Mouse (Mus musculus) cerebellum, adult 11-12 months (tissue): ENCODE results near the gene Cabp4.
A peak's percentile ranks its signal among the peaks of the same experiment; 100 is the strongest.

ENCODE experiments used
- DNase-seq: peaks from one replicate; pipeline ENCODE4 v3.0.0; 2022

The Cabp4 gene

GRCm38 (mm10) chr19:4164100-4164499 is 20.3 kb upstream of the Cabp4 start:
- DNase-seq, result peak; percentile 50

DNA sequence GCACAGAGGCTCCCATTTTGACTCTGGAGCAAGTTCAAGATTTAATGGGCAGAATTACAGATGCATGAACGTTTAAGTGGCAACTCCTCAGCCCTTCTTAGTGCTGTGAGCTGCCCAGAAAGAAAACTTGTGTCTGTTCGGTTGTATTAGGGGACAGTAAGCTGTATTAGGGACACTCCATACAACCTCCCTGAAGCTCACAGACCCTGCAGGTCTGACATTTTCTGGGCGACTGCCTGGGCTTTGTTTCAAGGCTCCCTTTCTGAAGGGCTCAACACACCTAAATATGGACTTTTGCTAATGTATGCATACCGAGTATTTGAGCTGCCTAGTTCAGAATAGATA is 19.7 kb upstream of the Cabp4 start:
- no peak for DNase-seq

DNA sequence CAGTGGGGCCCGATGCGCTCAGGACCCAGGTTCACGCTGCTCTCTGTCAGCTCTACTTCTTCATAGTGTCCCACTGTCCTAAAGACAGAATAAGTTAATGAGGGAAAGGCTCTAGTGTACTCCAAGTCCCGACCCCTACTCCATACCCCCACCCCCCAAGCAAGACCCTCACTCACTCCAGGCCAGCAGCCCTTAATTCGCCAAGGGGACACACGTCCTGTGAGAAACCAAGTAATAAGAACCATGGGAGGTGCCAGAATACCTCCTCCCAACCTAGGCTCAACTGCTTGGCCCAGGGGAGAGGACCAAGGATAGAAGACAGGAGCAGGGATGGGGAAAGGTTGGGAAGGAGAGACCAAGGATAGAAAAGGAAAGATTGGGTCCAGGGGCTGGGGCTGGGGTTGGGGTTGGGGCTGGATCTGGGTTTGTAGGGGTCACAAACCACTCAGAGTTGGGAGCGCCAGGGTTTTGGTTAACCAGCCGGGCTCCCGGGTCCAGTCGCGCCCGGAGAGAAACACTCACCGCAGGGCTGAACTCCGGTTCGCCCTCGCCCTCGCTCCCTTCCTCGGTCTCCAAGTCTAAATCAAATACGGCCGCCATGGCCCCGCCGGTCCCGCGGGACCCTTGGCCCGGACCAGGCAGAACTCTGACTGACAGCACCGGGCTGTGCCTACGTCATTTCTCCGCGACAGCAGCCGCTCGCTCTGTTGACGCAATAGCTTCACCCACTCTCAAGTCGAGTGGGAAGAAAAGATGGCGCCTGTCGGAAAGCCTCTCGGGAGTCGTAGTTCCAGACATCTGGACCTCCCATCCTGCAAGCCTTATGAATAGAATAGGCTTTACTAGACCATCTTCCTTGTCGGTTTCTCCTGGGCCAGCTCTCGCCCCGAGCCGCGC is 19.1 kb upstream of the Cabp4 start, which contains the start of gene Rps6kb2:
Rps6kb2 (minus strand) TSS at position 709 of the 897 bp plus-strand sequence.
- peak; percentile 96 for DNase-seq

DNA sequence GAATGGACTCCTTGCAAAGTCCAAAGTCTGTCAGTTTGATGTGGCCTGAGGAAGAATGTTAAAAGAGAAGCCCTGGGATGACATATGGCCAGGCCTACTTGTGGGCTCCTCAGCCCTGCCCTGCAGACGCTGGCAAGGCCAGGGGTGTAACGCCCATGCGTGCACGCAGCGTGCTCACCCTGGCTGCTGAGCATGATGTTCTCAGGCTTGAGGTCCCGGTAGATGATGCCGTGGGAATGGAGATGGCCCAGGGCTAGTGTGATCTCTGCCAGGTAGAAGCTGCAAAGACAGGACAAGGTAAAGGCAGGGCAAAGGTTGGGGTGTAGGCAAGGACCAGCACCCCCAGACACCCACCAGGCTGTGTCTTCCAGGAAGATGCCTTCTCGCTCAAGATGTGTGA is 15.2 kb upstream of the Cabp4 start:
- DNase-seq, result no peak

DNA sequence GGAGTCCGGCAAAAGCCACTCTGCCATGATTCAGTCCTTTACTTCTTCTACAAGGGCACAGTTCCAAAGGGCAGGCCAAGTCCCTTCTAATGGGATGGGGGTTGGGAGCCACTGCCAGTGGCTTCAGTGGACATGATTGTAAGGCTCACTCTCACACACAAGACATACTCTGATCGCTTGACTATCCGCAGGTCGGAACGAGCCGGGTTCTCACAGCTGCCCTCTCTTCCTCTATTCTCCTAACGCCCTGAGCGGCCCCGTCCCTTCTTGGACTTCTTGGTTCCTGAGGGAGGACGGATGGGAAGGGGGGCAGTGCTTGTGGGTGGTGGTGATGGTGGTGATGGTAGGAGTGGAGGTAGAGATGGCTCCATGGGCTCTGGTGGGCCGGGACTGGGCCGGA is 12.9 kb upstream of the Cabp4 start:
- peak; percentile 29 for DNase-seq

GRCm38 (mm10) chr19:4156073-4156579 is 12.3 kb upstream of the Cabp4 start:
- DNase-seq, result peak; percentile 51

DNA sequence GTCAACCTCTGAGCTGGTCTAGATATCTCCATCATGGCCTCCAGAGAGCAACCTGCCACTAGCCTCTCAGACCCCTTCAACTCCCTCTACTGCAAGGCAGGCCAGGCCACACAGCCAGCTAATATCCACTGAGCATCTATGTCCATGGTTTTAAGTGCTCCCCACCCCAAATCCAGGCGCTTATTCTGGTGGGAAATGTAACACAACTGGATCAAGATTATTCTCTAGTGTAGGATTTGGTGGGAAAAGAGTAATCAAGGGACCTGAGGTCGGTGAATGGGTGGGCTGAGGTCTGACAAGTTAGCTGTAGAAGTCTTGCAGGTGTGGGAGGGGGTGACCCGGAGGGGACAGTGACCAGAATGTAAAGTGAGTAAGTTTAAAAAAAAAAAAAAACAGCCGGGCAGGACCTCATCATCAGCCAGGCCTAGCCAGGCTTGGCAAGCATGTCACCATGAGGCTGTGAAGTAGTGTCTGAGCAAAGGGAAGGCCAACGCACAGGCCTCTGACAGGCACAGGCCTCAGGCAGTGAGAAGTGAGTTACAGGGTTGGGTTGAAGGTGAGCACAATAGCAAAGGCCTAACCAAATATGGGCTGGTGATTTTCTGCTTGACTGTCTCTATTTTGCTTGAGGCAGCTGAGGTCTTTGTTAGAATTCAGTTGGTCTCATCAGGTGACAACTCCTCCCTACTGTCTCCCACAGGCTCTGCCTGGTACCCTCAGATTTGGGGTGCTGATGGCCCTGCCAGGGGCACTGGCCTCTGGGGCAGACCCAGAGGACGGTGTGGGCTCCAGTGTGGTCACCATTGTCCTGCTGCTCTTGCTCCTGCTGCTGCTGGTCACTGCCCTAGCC is 11.6 kb upstream of the Cabp4 start:
- no peak for DNase-seq

GRCm38 (mm10) chr19:4154437-4155222 is 10.8 kb upstream of the Cabp4 start:
- DNase-seq, result no peak

- DNase-seq, result peak; percentile 86
Measured at GRCm38 (mm10) chr19:4153232-4153654, 9.4 kb upstream of the Cabp4 start, which contains the start of gene Ptprcap. Gene Ptprcap, plus strand, starts transcription at chr19:4153604.

- no peak for DNase-seq
Measured at GRCm38 (mm10) chr19:4152445-4153231, 8.8 kb upstream of the Cabp4 start.

DNA sequence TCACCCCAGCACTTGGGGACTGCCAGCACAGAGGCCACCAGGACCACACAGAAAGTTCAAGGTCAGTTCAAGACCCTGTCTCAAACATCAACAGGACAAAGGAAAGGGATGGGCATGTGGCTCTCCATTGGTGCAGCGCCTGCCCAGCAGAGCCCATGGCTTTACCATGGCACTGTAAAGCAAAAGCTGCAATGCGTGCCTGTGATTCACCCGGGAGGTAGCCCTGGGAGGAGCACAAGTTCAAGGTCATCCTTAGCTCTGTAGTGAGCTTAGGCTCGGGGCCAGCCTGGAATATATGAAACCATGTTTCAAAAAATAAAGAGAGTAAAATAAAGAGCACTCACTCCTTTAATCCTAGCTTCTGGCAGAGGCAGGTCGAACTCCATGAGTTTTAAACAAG is 8.1 kb upstream of the Cabp4 start:
- no peak for DNase-seq

DNA sequence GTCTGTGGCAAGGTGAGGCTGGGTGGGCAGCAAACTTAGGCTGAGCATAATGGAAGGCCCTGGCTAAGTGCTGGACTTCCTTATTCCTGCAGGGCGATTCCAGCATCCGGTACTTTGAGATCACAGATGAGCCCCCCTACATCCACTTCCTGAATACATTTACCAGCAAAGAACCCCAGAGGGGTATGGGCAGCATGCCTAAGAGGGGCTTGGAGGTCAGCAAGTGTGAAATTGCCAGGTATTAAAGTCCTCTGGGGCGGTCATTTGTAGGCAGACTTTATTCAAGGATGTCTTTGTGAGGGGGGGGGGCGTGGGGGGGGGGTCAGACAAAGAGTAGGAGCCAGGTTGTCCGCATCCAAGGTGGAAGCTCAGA is 7.6 kb upstream of the Cabp4 start:
- DNase-seq, result no peak

DNA sequence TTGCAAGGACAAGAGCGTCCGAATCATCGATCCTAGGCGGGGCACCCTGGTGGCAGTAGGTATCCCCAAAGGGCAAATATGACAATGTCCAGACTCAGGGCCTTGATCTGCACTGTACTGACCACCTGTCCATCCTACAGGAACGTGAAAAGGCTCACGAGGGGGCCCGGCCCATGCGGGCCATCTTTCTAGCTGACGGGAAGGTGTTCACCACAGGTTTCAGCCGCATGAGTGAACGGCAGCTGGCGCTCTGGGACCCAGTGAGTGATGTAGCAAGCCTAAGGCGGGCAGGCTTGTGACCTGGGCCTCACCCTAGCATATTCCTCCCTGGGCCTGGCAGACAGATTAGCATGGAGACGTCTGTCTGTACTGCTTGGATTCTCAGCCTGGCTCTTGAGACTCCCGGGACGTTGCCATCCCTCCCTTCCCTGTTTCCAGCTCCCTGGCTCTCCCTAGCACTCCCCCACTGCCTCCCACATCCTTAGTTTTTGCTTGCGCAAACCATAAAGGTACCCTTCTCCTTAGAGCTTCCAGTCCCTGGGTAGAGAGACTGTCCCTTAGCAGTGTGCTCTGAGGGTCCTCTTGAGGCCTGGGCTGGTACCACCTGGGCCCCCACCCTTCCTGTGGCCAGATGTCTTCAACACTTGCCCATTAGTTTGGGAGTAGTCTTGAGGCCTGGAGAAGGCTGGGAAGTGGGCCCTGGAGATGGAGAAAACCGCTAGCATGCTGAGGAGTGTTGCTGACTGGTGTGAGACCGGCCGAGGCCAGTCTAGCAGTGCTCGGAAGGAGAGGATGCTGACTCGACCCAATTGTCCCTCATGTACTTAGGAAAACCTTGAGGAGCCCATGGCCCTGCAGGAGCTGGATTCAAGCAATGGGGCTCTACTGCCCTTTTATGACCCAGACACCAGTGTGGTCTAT is 7.0 kb upstream of the Cabp4 start:
- no peak for DNase-seq

GRCm38 (mm10) chr19:4149764-4150461 is 6.1 kb upstream of the Cabp4 start:
- no peak for DNase-seq

- DNase-seq, result no peak
Measured at GRCm38 (mm10) chr19:4149283-4149682, 5.5 kb upstream of the Cabp4 start.

- no peak for DNase-seq
Measured at GRCm38 (mm10) chr19:4148819-4149218, 5.0 kb upstream of the Cabp4 start.

GRCm38 (mm10) chr19:4148491-4148806 is 4.6 kb upstream of the Cabp4 start, which contains the start of gene Coro1b:
Gene Coro1b, plus strand, starts transcription at chr19:4148619.
- peak; percentile 95 for DNase-seq

- peak; percentile 31 for DNase-seq
Measured at GRCm38 (mm10) chr19:4147782-4148490, 4.1 kb upstream of the Cabp4 start.

GRCm38 (mm10) chr19:4147022-4147405 is 3.2 kb upstream of the Cabp4 start:
- DNase-seq, result peak; percentile 33
